Mouse (Mus musculus) c-Kit-negative CD71-positive TER-119-positive erythroid progenitor cells, embryonic 14.5 days (primary cell): Measurements from ENCODE around the gene Serpina11.

ENCODE experiments used
- DNase-seq: peaks from one replicate; pipeline ENCODE4 v3.0.0-alpha.2; 2013; ENCODE audit warnings: low read depth, low spot score

Serpina11 gene

GRCm38 (mm10) chr12:103989857-103990256 is at the start of gene Serpina11:
Gene Serpina11 (minus strand): TSS chr12:103989957.
- no peak for DNase-seq

GRCm38 (mm10) chr12:104038181-104038580 is 48.4 kb upstream of the Serpina11 start:
- no peak for DNase-seq

GRCm38 (mm10) chr12:104033752-104034151 is 44.0 kb upstream of the Serpina11 start:
- no peak for DNase-seq

- no peak for DNase-seq
Observed at GRCm38 (mm10) chr12:104029986-104030385, 40.2 kb upstream of the Serpina11 start.

GRCm38 (mm10) chr12:104015280-104015679 is 25.5 kb upstream of the Serpina11 start:
- DNase-seq, result no peak

GRCm38 (mm10) chr12:104013620-104014019 is 23.9 kb upstream of the Serpina11 start, which contains the start of gene Serpina9:
Gene Serpina9 (minus strand): TSS chr12:104013755.
- DNase-seq, result no peak

GRCm38 (mm10) chr12:104004689-104005088 is 14.9 kb upstream of the Serpina11 start:
- DNase-seq, result no peak

GRCm38 (mm10) chr12:104003238-104003612 is 13.5 kb upstream of the Serpina11 start:
- no peak for DNase-seq

- no peak for DNase-seq
Observed at GRCm38 (mm10) chr12:104002569-104003237, 12.9 kb upstream of the Serpina11 start.

- peak; percentile 5 for DNase-seq
Observed at GRCm38 (mm10) chr12:104000594-104000993, 10.8 kb upstream of the Serpina11 start.

GRCm38 (mm10) chr12:103999611-104000010 is 9.9 kb upstream of the Serpina11 start:
- DNase-seq, result no peak

GRCm38 (mm10) chr12:103996513-103996912 is 6.8 kb upstream of the Serpina11 start:
- no peak for DNase-seq

- no peak for DNase-seq
Observed at GRCm38 (mm10) chr12:103995292-103996072, 5.7 kb upstream of the Serpina11 start.

GRCm38 (mm10) chr12:103992945-103993344 is 3.2 kb upstream of the Serpina11 start:
- no peak for DNase-seq

GRCm38 (mm10) chr12:103989514-103989767 is 316 bp downstream of the Serpina11 start:
- DNase-seq, result no peak

GRCm38 (mm10) chr12:103988754-103989513 is 823 bp downstream of the Serpina11 start:
- DNase-seq, result no peak

GRCm38 (mm10) chr12:103985868-103986267 is 3.9 kb downstream of the Serpina11 start:
- DNase-seq, result no peak

- no peak for DNase-seq
Observed at GRCm38 (mm10) chr12:103984935-103985334, 4.8 kb downstream of the Serpina11 start.

GRCm38 (mm10) chr12:103981646-103982360 is 8.0 kb downstream of the Serpina11 start:
- no peak for DNase-seq

- no peak for DNase-seq
Observed at GRCm38 (mm10) chr12:103978294-103978693, 11.5 kb downstream of the Serpina11 start.

GRCm38 (mm10) chr12:103977846-103978245 is 11.9 kb downstream of the Serpina11 start:
- DNase-seq, result no peak

GRCm38 (mm10) chr12:103977060-103977459 is 12.7 kb downstream of the Serpina11 start:
- no peak for DNase-seq
